Mouse (Mus musculus): ENCODE results near the gene H1foo. TPM values are rescaled to one million over a fixed set of nuclear protein-coding genes. Genes with fewer than 3 reads are reported as not detected.

Gene H1foo
- polyA plus RNA-seq (2012; ENCODE audit: low replicate concordance): not detected in 2 replicates

GRCm38 (mm10) chr6:115944638-115945037 lies at the start of gene H1foo:
Gene H1foo (plus strand): TSS chr6:115944938.

GRCm38 (mm10) chr6:115931639-115932038 lies 13.1 kb upstream of the H1foo start, which contains the start of gene Rho:
Gene Rho (plus strand): TSS chr6:115931748.

GRCm38 (mm10) chr6:115994877-115995520 lies 50.3 kb downstream of the H1foo start, which contains the start of gene Plxnd1:
Gene Plxnd1 (minus strand): TSS chr6:115995005.

Other genes starting within 250 kb of the H1foo start
- 4.4 and 5.8 TPM in 2 replicates for gene Tmem40, start 182.5 kb upstream of the H1foo start, polyA plus RNA-seq (2012; ENCODE audit: low replicate concordance)
- 1.1 and 1.3 TPM in 2 replicates for gene Cand2, start 170.4 kb upstream of the H1foo start, polyA plus RNA-seq (2012; ENCODE audit: low replicate concordance)
- 458 and 578 TPM in 2 replicates for gene Rpl32, start 136.2 kb upstream of the H1foo start, polyA plus RNA-seq (2012; ENCODE audit: low replicate concordance)
- 0.16 and 0.19 TPM in 2 replicates for gene Efcab12, start 106.5 kb upstream of the H1foo start, polyA plus RNA-seq (2012; ENCODE audit: low replicate concordance)
- gene Mbd4, start 91.6 kb upstream of the H1foo start, polyA plus RNA-seq (2012; ENCODE audit: low replicate concordance): 0.30 and 1.8 TPM in 2 replicates
- 0.11 and 1.0 TPM in 2 replicates for gene Ift122, start 91.5 kb upstream of the H1foo start, polyA plus RNA-seq (2012; ENCODE audit: low replicate concordance)
- gene Rho, start 13.2 kb upstream of the H1foo start, polyA plus RNA-seq (2012; ENCODE audit: low replicate concordance): not detected in 2 replicates
- 9.5 and 11.0 TPM in 2 replicates for gene Plxnd1, start 50.1 kb downstream of the H1foo start, polyA plus RNA-seq (2012; ENCODE audit: low replicate concordance)
- 1.5 and 1.7 TPM in 2 replicates for gene Tmcc1, start 248.5 kb downstream of the H1foo start, polyA plus RNA-seq (2012; ENCODE audit: low replicate concordance)